Mouse (Mus musculus): ENCODE measurements around the gene Sesn3. TPM values are rescaled to one million over a fixed set of nuclear protein-coding genes. Genes with fewer than 3 reads are reported as not detected.

Sesn3 gene
- polyA plus RNA-seq, 1 experiment, result 14.1 TPM

GRCm38 (mm10) chr9:14352337-14352736, 77.5 kb downstream of the Sesn3 start:
- Histone ChIP-seq H3K4me3 (ENCODE audit: control insufficient read depth, low read depth, low read length) (no peak overlapping the region), H3K27me3 (ENCODE audit: control insufficient read depth, insufficient read depth, low read length) (no peaks in the 10 kb centered on the region), H3K4me1 (ENCODE audit: control insufficient read depth, insufficient read depth, low read length) (peaks cover 2% of the 10 kb centered on the region; the same call in 1 of the 2 replicates), H3K27ac (ENCODE audit: control insufficient read depth, insufficient read depth, low read depth, low read length) (no peak overlapping the region), H3K36me3 (ENCODE audit: control insufficient read depth, insufficient read depth, low read length) (no peaks in the 10 kb centered on the region)
- TF ChIP-seq CTCF (IDR thresholded peaks at IDR 0.05; ENCODE audit: control insufficient read depth, insufficient read depth, insufficient replicate concordance, low read depth, low read length), result no peak
- TF ChIP-seq POLR2A (IDR thresholded peaks at IDR 0.05; ENCODE audit: control insufficient read depth, low read depth, low read length), result no peak

GRCm38 (mm10) chr9:14354852-14355251, 80.0 kb downstream of the Sesn3 start:
- no peak for TF ChIP-seq CTCF (IDR thresholded peaks at IDR 0.05; ENCODE audit: control insufficient read depth, insufficient read depth, insufficient replicate concordance, low read depth, low read length)
- Histone ChIP-seq H3K27ac (ENCODE audit: control insufficient read depth, insufficient read depth, low read depth, low read length) (no peak overlapping the region), H3K36me3 (ENCODE audit: control insufficient read depth, insufficient read depth, low read length) (no peaks in the 10 kb centered on the region), H3K4me3 (ENCODE audit: control insufficient read depth, low read depth, low read length) (no peak overlapping the region), H3K4me1 (ENCODE audit: control insufficient read depth, insufficient read depth, low read length) (no peaks in the 10 kb centered on the region), H3K27me3 (ENCODE audit: control insufficient read depth, insufficient read depth, low read length) (no peaks in the 10 kb centered on the region)

- no peak for TF ChIP-seq CTCF (IDR thresholded peaks at IDR 0.05; ENCODE audit: control insufficient read depth, insufficient read depth, insufficient replicate concordance, low read depth, low read length)
- TF ChIP-seq POLR2A (IDR thresholded peaks at IDR 0.05; ENCODE audit: control insufficient read depth, low read depth, low read length), result no peak
- Histone ChIP-seq H3K27ac (ENCODE audit: control insufficient read depth, insufficient read depth, low read depth, low read length) (no peak overlapping the region), H3K27me3 (ENCODE audit: control insufficient read depth, insufficient read depth, low read length) (no peaks in the 10 kb centered on the region), H3K4me3 (ENCODE audit: control insufficient read depth, low read depth, low read length) (peak overlapping the region; percentile 8; the same call in 1 of the 2 replicates), H3K36me3 (ENCODE audit: control insufficient read depth, insufficient read depth, low read length) (no peaks in the 10 kb centered on the region), H3K4me1 (ENCODE audit: control insufficient read depth, insufficient read depth, low read length) (no peaks in the 10 kb centered on the region)
Observed at GRCm38 (mm10) chr9:14357033-14357432, 82.2 kb downstream of the Sesn3 start.

- TF ChIP-seq POLR2A (IDR thresholded peaks at IDR 0.05; ENCODE audit: control insufficient read depth, low read depth, low read length) (no peak), CTCF (IDR thresholded peaks at IDR 0.05; ENCODE audit: control insufficient read depth, insufficient read depth, insufficient replicate concordance, low read depth, low read length) (no peak)
- Histone ChIP-seq H3K27ac (ENCODE audit: control insufficient read depth, insufficient read depth, low read depth, low read length) (no peak overlapping the region), H3K4me1 (ENCODE audit: control insufficient read depth, insufficient read depth, low read length) (peaks cover 2% of the 10 kb centered on the region; the same call in 1 of the 2 replicates), H3K27me3 (ENCODE audit: control insufficient read depth, insufficient read depth, low read length) (no peaks in the 10 kb centered on the region), H3K4me3 (ENCODE audit: control insufficient read depth, low read depth, low read length) (no peak overlapping the region), H3K36me3 (ENCODE audit: control insufficient read depth, insufficient read depth, low read length) (no peaks in the 10 kb centered on the region)
Observed at GRCm38 (mm10) chr9:14362068-14362768, 87.4 kb downstream of the Sesn3 start.

GRCm38 (mm10) chr9:14363540-14363939, 88.7 kb downstream of the Sesn3 start:
- no peaks in the 10 kb centered on the region for H3K36me3 ChIP-seq (ENCODE audit: control insufficient read depth, insufficient read depth, low read length)
- TF ChIP-seq POLR2A (IDR thresholded peaks at IDR 0.05; ENCODE audit: control insufficient read depth, low read depth, low read length) (peak; percentile 30; the same call in 1 of the 2 replicates), CTCF (IDR thresholded peaks at IDR 0.05; ENCODE audit: control insufficient read depth, insufficient read depth, insufficient replicate concordance, low read depth, low read length) (no peak)
- peak overlapping the region; percentile 15 for H3K4me3 ChIP-seq (ENCODE audit: control insufficient read depth, low read depth, low read length)
- peaks cover 2% of the 10 kb centered on the region; the same call in 1 of the 2 replicates for H3K4me1 ChIP-seq (ENCODE audit: control insufficient read depth, insufficient read depth, low read length)
- H3K27ac ChIP-seq (ENCODE audit: control insufficient read depth, insufficient read depth, low read depth, low read length), result no peak overlapping the region
- H3K27me3 ChIP-seq (ENCODE audit: control insufficient read depth, insufficient read depth, low read length), result no peaks in the 10 kb centered on the region

- TF ChIP-seq CTCF (IDR thresholded peaks at IDR 0.05; ENCODE audit: control insufficient read depth, insufficient read depth, insufficient replicate concordance, low read depth, low read length) (no peak), POLR2A (IDR thresholded peaks at IDR 0.05; ENCODE audit: control insufficient read depth, low read depth, low read length) (no peak)
- Histone ChIP-seq H3K27me3 (ENCODE audit: control insufficient read depth, insufficient read depth, low read length) (no peaks in the 10 kb centered on the region), H3K4me1 (ENCODE audit: control insufficient read depth, insufficient read depth, low read length) (peaks cover 2% of the 10 kb centered on the region; the same call in 1 of the 2 replicates), H3K4me3 (ENCODE audit: control insufficient read depth, low read depth, low read length) (peak overlapping the region; percentile 2; the same call in 1 of the 2 replicates), H3K27ac (ENCODE audit: control insufficient read depth, insufficient read depth, low read depth, low read length) (no peak overlapping the region), H3K36me3 (ENCODE audit: control insufficient read depth, insufficient read depth, low read length) (no peaks in the 10 kb centered on the region)
Observed at GRCm38 (mm10) chr9:14364719-14365118, 89.9 kb downstream of the Sesn3 start.

- TF ChIP-seq POLR2A (IDR thresholded peaks at IDR 0.05; ENCODE audit: control insufficient read depth, low read depth, low read length) (no peak), CTCF (IDR thresholded peaks at IDR 0.05; ENCODE audit: control insufficient read depth, insufficient read depth, insufficient replicate concordance, low read depth, low read length) (no peak)
- Histone ChIP-seq H3K4me3 (ENCODE audit: control insufficient read depth, low read depth, low read length) (no peak overlapping the region), H3K27me3 (ENCODE audit: control insufficient read depth, insufficient read depth, low read length) (no peaks in the 10 kb centered on the region), H3K27ac (ENCODE audit: control insufficient read depth, insufficient read depth, low read depth, low read length) (no peak overlapping the region), H3K36me3 (ENCODE audit: control insufficient read depth, insufficient read depth, low read length) (no peaks in the 10 kb centered on the region), H3K4me1 (ENCODE audit: control insufficient read depth, insufficient read depth, low read length) (peaks cover 2% of the 10 kb centered on the region; the same call in 1 of the 2 replicates)
Observed at GRCm38 (mm10) chr9:14365481-14366125, 90.7 kb downstream of the Sesn3 start.
